Mouse (Mus musculus) stomach, embryonic 14.5 days (tissue): ENCODE measurements around the gene Cnep1r1. TPM values are rescaled to one million over a fixed set of nuclear protein-coding genes. Genes with fewer than 3 reads are reported as not detected.

Experiments used
- ATAC-seq: fragments of 200-750 bp; cut with Nextera tagmentation; 2 replicates; pipeline ENCODE4 v1.8.0; 2017; ENCODE audit warnings: low read depth, moderate TSS enrichment; ENCODE audit not compliant: insufficient number of reproducible peaks, insufficient read depth, low FRiP score
- H3K27ac ChIP-seq: fragments of 300-500 bp; sonication (generic); 2 replicates; pipeline ENCODE4 v1.5.1; 2014; ENCODE audit warnings: mild to moderate bottlenecking, low read length, moderate library complexity, mixed read lengths
- H3K27me3 ChIP-seq: fragments of 300-500 bp; sonication (generic); 2 replicates; pipeline ENCODE4 v1.6.1; 2014; ENCODE audit warnings: low read length, control low read depth, mixed read lengths; ENCODE audit not compliant: control insufficient read depth, insufficient read depth
- H3K36me3 ChIP-seq: fragments of 300-500 bp; sonication (generic); 2 replicates; pipeline ENCODE4 v1.6.1; 2014; ENCODE audit warnings: mild to moderate bottlenecking, control low read depth, low read length, moderate library complexity, mixed read lengths; ENCODE audit not compliant: control insufficient read depth, insufficient read depth
- H3K4me1 ChIP-seq: fragments of 300-500 bp; sonication (generic); 2 replicates; pipeline ENCODE4 v1.6.1; 2014; ENCODE audit warnings: low read length, control low read depth, mixed read lengths; ENCODE audit not compliant: control insufficient read depth, insufficient read depth
- H3K4me2 ChIP-seq: fragments of 300-500 bp; sonication (generic); replicated peaks from 2 replicates; pipeline ENCODE4 v1.6.1; 2014; ENCODE audit warnings: low read depth, low read length, control low read depth
- H3K4me3 ChIP-seq: fragments of 300-500 bp; sonication (generic); 2 replicates; pipeline ENCODE4 v1.5.1; 2014; ENCODE audit warnings: low read depth, low read length, control low read depth
- H3K9ac ChIP-seq: fragments of 300-500 bp; sonication (generic); replicated peaks from 2 replicates; pipeline ENCODE4 v1.6.1; 2014; ENCODE audit warnings: low read depth, mild to moderate bottlenecking, control low read depth, low read length, moderate library complexity, mixed read lengths
- H3K9me3 ChIP-seq: fragments of 300-500 bp; sonication (generic); 2 replicates; pipeline ENCODE4 v1.6.1; 2016; ENCODE audit warnings: low read depth, low read length, control low read depth; ENCODE audit not compliant: control insufficient read depth
- WGBS: fragments of 180-500 bp; shearing (Covaris S2); extraction: QIAGEN DNeasy Blood & Tissue Kit; methylation state at CpG from one replicate; pipeline ENCODE4 v1.1.7; 2014; 5-methylcytosine and 5-hydroxymethylcytosine counted together
- polyA plus RNA-seq: library from polyadenylated mRNA; unstranded; fragments of >200 nt; fragmentation: Nextera tagmentation; extraction: Ambion mirVana; gene quantifications from 2 replicates; pipeline ENCODE4 v1.2.1, GENCODE M21; 2014

Gene Cnep1r1
- polyA plus RNA-seq, 1 experiment from 2014 or later = 37.5 TPM

- H3K36me3 ChIP-seq = peaks cover 21% of the 10 kb centered on the region; the same call in 1 of the 2 replicates
- WGBS = 92% methylated on average over 2 of the region's 2 CpGs
- ATAC-seq = no peak
- H3K4me3 ChIP-seq = no peak overlapping the region
- no peaks in the 10 kb centered on the region for H3K27me3 ChIP-seq
- no peaks in the 10 kb centered on the region for H3K4me1 ChIP-seq
- no peak overlapping the region for H3K4me2 ChIP-seq
- H3K9ac ChIP-seq = no peak overlapping the region
- H3K9me3 ChIP-seq = no peaks in the 10 kb centered on the region
- H3K27ac ChIP-seq = no peak overlapping the region
Measured at GRCm38 (mm10) chr8:88124850-88125249, 6.3 kb downstream of the Cnep1r1 start.

- peaks cover 49% of the 10 kb centered on the region for H3K36me3 ChIP-seq
- no peaks in the 10 kb centered on the region for H3K9me3 ChIP-seq
- no peaks in the 10 kb centered on the region for H3K4me1 ChIP-seq
- WGBS = 92% methylated on average over 4 of the region's 4 CpGs
- H3K4me3 ChIP-seq = no peak overlapping the region
- no peak overlapping the region for H3K9ac ChIP-seq
- no peaks in the 10 kb centered on the region for H3K27me3 ChIP-seq
- H3K27ac ChIP-seq = no peak overlapping the region
- ATAC-seq = no peak
- no peak overlapping the region for H3K4me2 ChIP-seq
Measured at GRCm38 (mm10) chr8:88129397-88129796, 10.8 kb downstream of the Cnep1r1 start.

DNA sequence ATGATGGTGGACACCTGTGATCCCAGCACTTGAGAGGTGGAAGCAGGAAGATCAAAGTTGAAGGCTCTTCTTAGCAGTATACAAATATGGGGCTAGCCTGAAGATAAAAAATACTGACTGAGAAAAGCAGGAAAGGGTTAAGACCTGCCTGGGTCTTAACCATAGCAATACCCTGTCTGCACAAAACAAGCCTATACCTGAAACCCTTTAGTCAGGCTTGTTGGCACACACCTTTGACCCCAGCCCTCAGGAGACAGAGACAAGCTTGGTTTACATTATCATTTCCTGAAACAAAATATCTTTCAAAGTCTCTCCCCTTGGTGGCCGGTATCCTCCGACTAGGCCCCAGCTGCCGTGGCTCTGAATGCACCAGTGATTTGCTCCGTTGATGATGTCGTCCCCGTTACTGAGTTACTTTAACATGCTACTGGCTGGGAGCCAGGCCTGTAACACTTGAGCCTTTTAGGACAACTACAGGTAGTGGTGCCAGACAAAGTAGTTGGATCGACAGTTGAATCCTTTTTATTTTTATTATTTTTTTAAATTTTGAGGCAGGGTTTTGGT lies 12.3 kb downstream of the Cnep1r1 start:
- H3K27me3 ChIP-seq = no peaks in the 10 kb centered on the region
- no peak overlapping the region for H3K27ac ChIP-seq
- H3K9me3 ChIP-seq = no peaks in the 10 kb centered on the region
- H3K4me1 ChIP-seq = no peaks in the 10 kb centered on the region
- no peak overlapping the region for H3K4me3 ChIP-seq
- H3K9ac ChIP-seq = no peak overlapping the region
- WGBS = 53% methylated on average over 7 of the region's 7 CpGs
- no peak for ATAC-seq
- peaks cover 49% of the 10 kb centered on the region for H3K36me3 ChIP-seq
- no peak overlapping the region for H3K4me2 ChIP-seq

GRCm38 (mm10) chr8:88137748-88138484 lies 19.3 kb downstream of the Cnep1r1 start, which contains the start of gene Heatr3:
TSS of gene Heatr3 (plus strand) at chr8:88137855.
- peaks cover 30% of the 10 kb centered on the region for H3K36me3 ChIP-seq
- H3K27me3 ChIP-seq = no peaks in the 10 kb centered on the region
- WGBS = under 1% methylated on average over 79 of the region's 79 CpGs

GRCm38 (mm10) chr8:88139256-88139655 lies 20.7 kb downstream of the Cnep1r1 start:
- ATAC-seq = no peak
- H3K9ac ChIP-seq = no peak overlapping the region
- H3K36me3 ChIP-seq = peaks cover 21% of the 10 kb centered on the region
- H3K4me3 ChIP-seq = no peak overlapping the region
- no peak overlapping the region for H3K27ac ChIP-seq
- H3K27me3 ChIP-seq = no peaks in the 10 kb centered on the region
- 0 out of 2 replicates have a peak, but pooled peaks cover 3% of the 10 kb centered on the region for H3K4me1 ChIP-seq
- 94% methylated on average over 3 of the region's 3 CpGs for WGBS
- no peaks in the 10 kb centered on the region for H3K9me3 ChIP-seq
- no peak overlapping the region for H3K4me2 ChIP-seq

More at GRCm38 (mm10) chr8:88137748-88138484, 19.3 kb downstream of the Cnep1r1 start, which contains the start of gene Heatr3:
- H3K4me2 ChIP-seq = peak within 1 kb of the TSS; percentile 79
- H3K9me3 ChIP-seq = no peaks in the 10 kb centered on the region
- ATAC-seq = peak; percentile 97
- H3K27ac ChIP-seq = peak within 1 kb of the TSS; percentile 92
- peak within 1 kb of the TSS; percentile 71 for H3K9ac ChIP-seq
- H3K4me3 ChIP-seq = peak within 1 kb of the TSS; percentile 96
- H3K4me1 ChIP-seq = 0 out of 2 replicates have a peak, but pooled peaks cover 3% of the 10 kb centered on the region

- H3K27me3 ChIP-seq = no peaks in the 10 kb centered on the region
- no peak for ATAC-seq
- no peaks in the 10 kb centered on the region for H3K9me3 ChIP-seq
- H3K27ac ChIP-seq = no peak overlapping the region
- peaks cover 11% of the 10 kb centered on the region for H3K36me3 ChIP-seq
- no peak overlapping the region for H3K4me2 ChIP-seq
- no peak overlapping the region for H3K4me3 ChIP-seq
- H3K4me1 ChIP-seq = 0 out of 2 replicates have a peak, but pooled peaks cover 3% of the 10 kb centered on the region
- 89% methylated on average over 3 of the region's 3 CpGs for WGBS
- no peak overlapping the region for H3K9ac ChIP-seq
Measured at GRCm38 (mm10) chr8:88141629-88142028, 23.1 kb downstream of the Cnep1r1 start.

DNA sequence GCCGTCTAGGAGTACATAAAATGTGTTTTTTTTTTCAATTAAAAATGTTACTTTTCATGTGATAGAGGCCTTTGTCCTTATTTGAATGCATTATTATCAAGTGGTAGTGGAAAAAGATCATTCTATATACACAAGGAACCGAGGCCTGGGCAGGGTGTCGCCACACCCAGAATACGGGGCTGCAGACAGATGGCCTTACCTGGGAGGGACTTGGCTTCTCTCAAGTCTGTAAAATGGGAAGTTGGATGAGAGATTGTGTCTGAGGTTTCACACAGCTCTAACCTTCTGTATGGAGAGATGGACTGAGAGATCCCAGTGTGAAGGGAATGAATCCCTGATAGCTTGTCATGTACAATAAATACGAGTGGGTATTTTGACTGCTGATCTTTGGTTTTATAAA lies 25.5 kb downstream of the Cnep1r1 start:
- H3K27ac ChIP-seq = no peak overlapping the region
- H3K4me3 ChIP-seq = no peak overlapping the region
- H3K4me1 ChIP-seq = no peaks in the 10 kb centered on the region
- 85% methylated on average over 5 of the region's 5 CpGs for WGBS
- no peak overlapping the region for H3K4me2 ChIP-seq
- no peaks in the 10 kb centered on the region for H3K9me3 ChIP-seq
- H3K27me3 ChIP-seq = no peaks in the 10 kb centered on the region
- peaks cover 13% of the 10 kb centered on the region for H3K36me3 ChIP-seq
- no peak overlapping the region for H3K9ac ChIP-seq
- no peak for ATAC-seq

- H3K27me3 ChIP-seq = no peaks in the 10 kb centered on the region
- peaks cover 27% of the 10 kb centered on the region for H3K36me3 ChIP-seq
- H3K4me1 ChIP-seq = no peaks in the 10 kb centered on the region
- 97% methylated on average over 6 of the region's 6 CpGs for WGBS
- no peak for ATAC-seq
- H3K4me2 ChIP-seq = no peak overlapping the region
- H3K4me3 ChIP-seq = no peak overlapping the region
- no peak overlapping the region for H3K27ac ChIP-seq
- H3K9me3 ChIP-seq = no peaks in the 10 kb centered on the region
- no peak overlapping the region for H3K9ac ChIP-seq
Measured at GRCm38 (mm10) chr8:88150910-88151371, 32.4 kb downstream of the Cnep1r1 start.
